Mouse (Mus musculus) adrenal gland, postnatal 4 days (tissue): ENCODE results near the gene Tdrd3. TPM values are rescaled to one million over a fixed set of nuclear protein-coding genes. Genes with fewer than 3 reads are reported as not detected.

ENCODE experiments used
- DNase-seq, 2 experiments: peaks; one replicate each; pipeline ENCODE4 v3.0.0; 2021 to 2022; ENCODE audit warnings: low spot score in 2 of 2, mixed read lengths in 2 of 2
- long read RNA-seq, 2 experiments: library from polyadenylated mRNA; stranded (forward); transcript quantifications; one replicate each; pipeline ENCODE4 v2.0.0; 2021
- total RNA-seq, 2 experiments: library from RNA; stranded (reverse); gene quantifications; 2 replicates each; pipeline ENCODE4 v1.2.3; 2021

Gene Tdrd3
- 10 to 100 TPM; 41.7 to 43.0 TPM for total RNA-seq
- long read RNA-seq, experiment 1, partial matches to known transcripts = 1 of 13 reads
- long read RNA-seq, experiment 1, other reads (novel, unspliced or antisense) = 9 of 13 reads
- long read RNA-seq, experiment 2, full-length matches to known transcripts = 7 of 35 reads
- long read RNA-seq, experiment 2, partial matches to known transcripts = 1 of 35 reads
- long read RNA-seq, experiment 2, other reads (novel, unspliced or antisense) = 27 of 35 reads

DNA sequence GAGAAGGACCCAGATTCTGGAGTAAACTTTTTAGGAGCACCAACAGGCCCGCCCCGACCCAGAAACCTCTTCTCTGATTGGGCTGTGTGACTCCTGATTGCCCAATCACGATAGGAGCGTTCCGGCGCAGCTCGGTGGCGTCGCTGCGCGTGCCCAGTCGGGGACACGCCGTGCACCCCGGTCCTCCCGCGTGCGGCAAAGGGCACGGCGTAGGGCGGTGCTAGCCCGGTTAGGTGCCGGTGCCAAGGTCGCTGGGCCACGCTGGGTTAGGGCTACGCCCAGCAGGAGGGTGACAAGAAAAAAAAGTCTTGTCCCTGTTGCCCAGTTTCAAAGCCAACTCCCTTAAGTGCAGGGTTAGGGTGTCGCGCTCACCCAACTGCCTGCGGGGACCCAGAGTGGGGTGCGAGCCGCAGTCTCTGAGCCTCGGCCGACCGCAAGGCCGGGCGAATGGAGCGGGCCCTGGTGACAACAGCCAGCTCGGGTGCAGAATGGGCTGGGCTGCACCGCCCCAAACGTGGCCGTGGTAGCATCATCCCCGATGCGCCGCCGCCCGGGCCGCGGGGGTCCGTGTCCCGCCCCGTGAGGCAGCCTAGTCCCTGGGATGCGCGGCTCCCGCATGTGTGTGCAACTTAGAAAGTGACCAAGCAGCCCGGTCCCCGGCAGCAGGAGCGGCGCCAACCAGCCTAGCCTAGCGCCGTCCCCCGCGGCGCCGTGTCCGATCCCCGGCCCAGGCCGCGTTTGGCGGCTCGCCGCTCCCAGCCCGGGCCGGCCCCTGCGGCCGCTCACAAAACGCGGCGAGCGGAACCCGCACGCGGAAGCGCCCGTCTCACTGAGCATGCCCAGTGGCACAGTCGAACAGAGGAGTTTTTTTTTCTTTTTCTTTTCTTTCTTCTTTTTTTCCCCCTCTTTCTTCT lies at the start of gene Tdrd3:
Gene Tdrd3 (plus strand): TSS at position 832 of the 914 bp plus-strand sequence.
- DNase-seq = peak; percentile 84 to 88

DNA sequence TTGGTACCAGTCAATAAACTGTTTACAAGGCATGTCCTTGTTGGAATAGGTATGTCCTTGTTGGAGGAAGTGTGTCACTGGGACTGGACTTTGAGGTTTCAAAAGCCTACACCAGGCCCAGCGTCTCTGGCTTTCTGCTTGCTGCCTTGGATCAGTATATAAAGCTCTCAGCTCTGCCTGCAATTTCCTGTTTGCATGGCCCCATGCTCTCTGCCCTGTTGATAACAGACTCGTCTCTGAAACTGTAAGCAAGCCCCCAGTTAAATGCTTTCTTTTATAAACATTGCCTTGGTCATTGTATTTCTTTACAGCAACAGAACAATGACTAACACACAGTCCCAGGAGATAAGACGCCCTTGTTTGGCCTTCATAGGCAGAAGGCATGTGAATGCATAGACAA lies 49.3 kb upstream of the Tdrd3 start:
- no peak for DNase-seq

- no peak for DNase-seq
Observed at GRCm38 (mm10) chr14:87383041-87383440, 33.4 kb upstream of the Tdrd3 start.

DNA sequence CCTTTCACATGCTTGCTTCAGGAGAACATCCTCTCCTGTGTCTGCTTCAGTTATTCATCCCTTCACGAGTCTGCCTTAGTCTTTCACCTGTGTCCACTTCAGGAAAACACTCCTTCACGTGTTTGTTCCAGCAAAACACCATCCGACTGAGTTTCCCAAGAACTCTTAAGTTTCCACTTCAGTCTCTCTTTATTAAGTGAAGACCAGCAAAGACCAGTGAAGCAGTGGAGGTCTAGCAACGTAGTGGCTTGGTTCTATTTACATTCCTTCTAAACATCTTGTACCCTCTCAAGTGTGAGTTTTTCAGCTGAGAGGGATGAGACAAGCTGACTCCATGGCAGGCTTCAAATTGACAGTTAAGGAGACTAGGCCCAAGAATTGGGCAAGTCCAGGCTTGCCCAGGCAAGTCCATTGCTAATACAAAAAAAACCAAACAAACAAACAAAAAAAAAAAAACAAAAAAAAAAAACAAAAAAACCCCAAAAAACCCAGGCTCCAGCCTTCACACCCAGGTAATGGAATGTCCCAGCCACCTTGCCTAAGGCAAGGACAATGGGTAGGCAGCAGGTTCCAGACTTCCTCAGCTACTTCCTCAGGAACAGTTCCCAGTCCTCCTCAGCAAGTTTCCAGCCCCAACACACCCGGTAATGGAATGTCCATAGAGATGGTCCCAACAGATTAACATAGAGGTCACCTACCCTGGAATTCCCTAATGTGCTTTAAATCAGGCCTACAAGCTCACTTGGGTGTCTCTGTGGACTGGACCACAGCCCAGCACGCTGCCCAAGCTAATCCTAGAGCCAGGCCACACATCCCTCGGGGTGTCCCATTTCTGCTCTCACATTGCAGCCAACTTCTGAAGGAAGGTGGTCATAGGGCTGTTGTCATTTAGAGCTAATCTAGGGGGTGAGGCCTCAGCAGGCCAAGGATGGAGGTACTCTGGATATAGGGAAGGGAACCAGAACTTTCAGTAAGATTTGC lies 31.9 kb upstream of the Tdrd3 start:
- DNase-seq = no peak

- no peak for DNase-seq
Observed at GRCm38 (mm10) chr14:87393096-87393495, 23.3 kb upstream of the Tdrd3 start.

- DNase-seq = no peak
Observed at GRCm38 (mm10) chr14:87396643-87397042, 19.8 kb upstream of the Tdrd3 start.

GRCm38 (mm10) chr14:87415486-87415807 lies 992 bp upstream of the Tdrd3 start:
- DNase-seq = no peak

DNA sequence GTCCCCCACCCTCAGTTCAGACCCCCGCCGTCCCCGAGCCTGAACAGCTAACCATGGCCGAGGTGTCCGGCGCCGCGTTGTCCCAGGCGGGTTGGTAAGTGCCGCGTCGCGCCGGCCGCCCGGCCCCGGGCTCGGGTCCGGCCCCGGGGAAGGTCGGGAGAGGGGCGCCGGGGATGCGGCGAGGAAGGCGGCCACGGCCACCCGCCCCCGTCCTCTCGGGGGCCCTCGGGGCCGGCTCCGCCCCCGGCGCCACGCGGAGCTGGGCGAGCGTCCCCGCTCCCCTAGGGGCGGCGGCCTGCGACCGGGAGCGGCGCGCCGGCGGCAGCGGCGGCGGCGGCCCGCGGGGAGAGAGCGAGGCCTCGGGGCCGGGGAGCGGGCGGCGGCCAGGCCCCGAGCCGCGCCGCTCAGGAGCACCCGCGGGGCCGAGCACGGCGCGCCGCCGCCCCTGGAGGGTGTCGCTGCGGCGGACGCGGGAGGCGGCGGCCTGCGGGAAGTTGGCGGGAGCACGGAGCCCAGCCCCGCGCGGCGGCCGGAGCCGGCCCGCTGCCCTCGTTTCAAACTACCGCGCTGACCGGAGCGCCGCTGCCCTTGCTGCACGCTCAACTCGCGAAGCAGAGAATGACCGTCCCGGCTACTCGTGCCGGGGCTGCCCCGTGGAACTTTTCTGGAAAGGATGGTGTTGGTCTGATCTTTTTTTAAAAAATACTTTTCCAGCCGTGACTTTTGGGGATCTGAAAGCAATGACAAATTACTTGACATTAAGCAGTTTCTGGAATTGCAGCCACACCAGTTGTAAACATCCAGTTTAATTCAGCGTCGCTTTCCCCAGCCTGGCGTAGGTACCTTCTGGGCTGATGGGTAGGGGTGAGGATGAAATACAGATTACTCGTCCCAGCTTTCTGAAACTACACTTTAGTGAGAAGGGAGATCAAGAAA lies 584 bp downstream of the Tdrd3 start:
- DNase-seq = peak; percentile 15 to 28

DNA sequence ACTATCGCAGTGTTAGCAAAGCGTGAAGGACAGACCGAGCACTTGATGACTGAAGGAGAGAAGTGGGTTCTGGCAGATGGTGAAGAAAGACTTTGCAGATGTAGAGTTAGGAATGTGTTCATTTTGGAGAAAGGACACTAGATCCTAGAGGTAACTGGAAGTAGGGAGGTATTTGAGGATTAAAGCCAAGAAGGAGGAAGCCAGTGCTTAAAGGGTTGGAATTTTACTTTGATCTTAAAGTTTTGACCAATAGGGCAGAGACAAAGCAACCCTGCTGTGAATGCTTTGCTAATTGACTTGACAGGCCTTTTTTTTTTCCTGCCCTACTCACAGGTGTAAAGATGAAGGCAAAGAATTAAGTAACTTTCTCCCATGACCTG lies 1.2 kb downstream of the Tdrd3 start:
- no peak for DNase-seq

GRCm38 (mm10) chr14:87419740-87420139 lies 3.3 kb downstream of the Tdrd3 start:
- no peak for DNase-seq

- DNase-seq = no peak
Observed at GRCm38 (mm10) chr14:87420576-87420975, 4.1 kb downstream of the Tdrd3 start.

DNA sequence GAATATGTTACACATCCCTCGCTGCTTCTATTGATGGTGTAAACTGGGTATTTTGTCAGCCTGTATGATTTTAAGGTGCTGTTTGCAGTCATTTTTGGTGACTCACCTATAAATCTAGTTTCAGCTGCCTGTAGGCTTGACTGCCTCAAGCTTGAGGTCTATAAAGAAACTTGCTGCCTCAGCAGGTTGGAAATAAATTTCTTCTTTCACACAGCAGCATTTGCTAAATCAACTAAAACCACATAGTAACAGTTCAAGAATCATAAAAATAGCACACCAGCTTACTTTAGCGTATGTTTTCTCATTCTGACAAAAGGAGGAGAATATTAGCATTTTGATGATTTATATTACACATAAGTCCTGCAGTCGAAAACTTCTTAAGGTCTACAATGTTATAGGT lies 6.0 kb downstream of the Tdrd3 start:
- DNase-seq = no peak

- DNase-seq = no peak
Observed at GRCm38 (mm10) chr14:87426297-87426922, 10.0 kb downstream of the Tdrd3 start.

DNA sequence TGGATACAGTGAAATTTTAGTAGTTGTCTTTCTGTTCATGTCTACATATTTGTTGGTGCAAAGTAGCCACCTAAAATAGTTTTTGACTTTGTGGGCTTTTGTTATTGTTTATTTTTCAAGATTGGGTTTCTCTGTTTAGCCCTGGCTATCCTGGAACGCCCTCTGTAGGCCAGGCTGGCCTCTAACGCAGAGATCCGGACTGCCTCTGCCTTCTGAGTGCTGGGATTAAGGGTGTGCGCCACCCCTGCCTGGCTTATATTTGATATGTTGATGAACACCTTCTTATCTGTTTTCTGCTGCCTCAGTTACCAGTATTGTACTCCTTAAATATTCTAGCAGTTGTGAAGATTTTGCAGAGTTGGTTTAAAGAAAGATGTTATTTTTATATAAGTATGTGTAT lies 10.6 kb downstream of the Tdrd3 start:
- DNase-seq = no peak

- no peak for DNase-seq
Observed at GRCm38 (mm10) chr14:87427659-87428289, 11.3 kb downstream of the Tdrd3 start.

GRCm38 (mm10) chr14:87433390-87433915 lies 17.0 kb downstream of the Tdrd3 start:
- DNase-seq = no peak

DNA sequence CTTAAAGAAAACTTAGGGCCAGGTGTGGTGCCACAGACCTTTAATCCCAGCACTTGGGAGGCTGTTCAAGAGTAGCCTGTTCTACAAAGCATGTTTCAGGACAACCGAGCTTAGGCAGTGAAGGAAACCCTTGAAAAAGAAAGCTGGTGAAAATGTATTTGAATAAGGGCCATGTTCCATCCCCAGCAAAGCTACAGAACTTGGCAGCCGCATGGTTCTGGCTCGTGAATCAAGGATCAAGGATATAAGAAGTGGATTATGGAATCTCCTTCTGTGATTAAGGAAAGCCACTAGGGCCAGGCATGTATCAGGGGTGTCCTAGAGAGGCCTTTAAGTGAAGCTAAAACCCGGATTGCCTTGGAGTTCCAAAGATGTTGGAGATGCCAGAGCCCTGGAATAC lies 18.9 kb downstream of the Tdrd3 start:
- no peak for DNase-seq

- no peak for DNase-seq
Observed at GRCm38 (mm10) chr14:87439721-87440120, 23.3 kb downstream of the Tdrd3 start.

GRCm38 (mm10) chr14:87446331-87446913 lies 30.0 kb downstream of the Tdrd3 start:
- no peak for DNase-seq
